Mouse (Mus musculus) heart, postnatal 0 days (tissue): ENCODE measurements at regions not wholly inside any gene's neighbourhood (a gene's known extent, or its start where the extent isn't known, plus 50 kb on each side); places are given as distances from the start of the nearest gene placed in this dataset.

Experiments used
- ATAC-seq: fragments of 200-750 bp; cut with Nextera tagmentation; 2 replicates; pipeline ENCODE4 v1.8.0; 2017; ENCODE audit warnings: low read depth, moderate number of reproducible peaks, moderate library complexity; ENCODE audit not compliant: insufficient read depth
- DNase-seq: peaks from one replicate; pipeline ENCODE4 v3.0.0-alpha.2; 2016; ENCODE audit warnings: low spot score
- H3K27ac ChIP-seq: fragments of 300-500 bp; sonication (generic); 2 replicates; pipeline ENCODE4 v1.5.1; 2014; ENCODE audit warnings: low read depth, mild to moderate bottlenecking
- H3K27me3 ChIP-seq: fragments of 300-500 bp; sonication (generic); 2 replicates; pipeline ENCODE4 v1.6.1; 2014; ENCODE audit warnings: low read length, mixed read lengths; ENCODE audit not compliant: control insufficient read depth, insufficient read depth
- H3K36me3 ChIP-seq: fragments of 300-500 bp; sonication (generic); replicated peaks from 2 replicates; pipeline ENCODE4 v1.6.1; 2014; ENCODE audit warnings: low read length, mixed read lengths; ENCODE audit not compliant: control insufficient read depth, insufficient read depth
- H3K4me1 ChIP-seq: fragments of 300-500 bp; sonication (generic); 2 replicates; pipeline ENCODE4 v1.6.1; 2014; ENCODE audit warnings: antibody characterized with exemption; ENCODE audit not compliant: control insufficient read depth, insufficient read depth
- H3K4me2 ChIP-seq: fragments of 300-500 bp; sonication (generic); 2 replicates; pipeline ENCODE4 v1.6.1; 2014; ENCODE audit warnings: low read depth, mild to moderate bottlenecking, low read length, moderate library complexity
- H3K4me3 ChIP-seq: fragments of 300-500 bp; sonication (generic); 2 replicates; pipeline ENCODE4 v1.5.1; 2014; ENCODE audit warnings: low read depth, low read length
- H3K9ac ChIP-seq: fragments of 300-500 bp; sonication (generic); replicated peaks from 2 replicates; pipeline ENCODE4 v1.6.1; 2014; ENCODE audit warnings: low read depth, low read length, mixed read lengths
- H3K9me3 ChIP-seq: fragments of 300-500 bp; sonication (generic); replicated peaks from 2 replicates; pipeline ENCODE4 v1.6.1; 2016; ENCODE audit warnings: low read length; ENCODE audit not compliant: control insufficient read depth
- CTCF ChIP-seq: IDR thresholded peaks from 2 replicates; pipeline ENCODE4 v1.5.1; 2016; ENCODE audit warnings: antibody characterized with exemption, control low read depth, low read depth
- EP300 ChIP-seq: IDR thresholded peaks from 2 replicates; pipeline ENCODE4 v1.6.1; 2016; ENCODE audit warnings: antibody characterized with exemption, low read depth
- WGBS: fragments of 180-500 bp; shearing (Covaris S2); extraction: QIAGEN DNeasy Blood & Tissue Kit; methylation state at CpG from one replicate; pipeline ENCODE4 v1.1.7; 2014; 5-methylcytosine and 5-hydroxymethylcytosine counted together

GRCm38 (mm10) chr1:18384079-18384478, 119.1 kb upstream of the Defb41 start:
- Histone ChIP-seq H3K27ac (no peak overlapping the region), H3K9me3 (no peaks in the 10 kb centered on the region), H3K27me3 (no peaks in the 10 kb centered on the region), H3K4me1 (no peaks in the 10 kb centered on the region), H3K36me3 (no peaks in the 10 kb centered on the region), H3K4me2 (no peak overlapping the region), H3K9ac (no peak overlapping the region), H3K4me3 (no peak overlapping the region)
- DNase-seq (no peak), ATAC-seq (no peak)
- no peak for TF ChIP-seq EP300
- TF ChIP-seq CTCF: no peak
- WGBS: 65% methylated on average over 4 of the region's 4 CpGs

GRCm38 (mm10) chr1:18359951-18360731, 95.2 kb upstream of the Defb41 start:
- H3K9ac ChIP-seq: no peak overlapping the region
- no peak for ATAC-seq
- no peak overlapping the region for H3K4me3 ChIP-seq
- no peaks in the 10 kb centered on the region for H3K27me3 ChIP-seq
- H3K4me2 ChIP-seq: no peak overlapping the region
- TF ChIP-seq CTCF: peak; percentile 36
- TF ChIP-seq EP300: no peak
- no peaks in the 10 kb centered on the region for H3K4me1 ChIP-seq
- H3K9me3 ChIP-seq: no peaks in the 10 kb centered on the region
- H3K36me3 ChIP-seq: no peaks in the 10 kb centered on the region
- DNase-seq: peak; percentile 16
- no peak overlapping the region for H3K27ac ChIP-seq
- 61% methylated on average over 9 of the region's 9 CpGs for WGBS

- Histone ChIP-seq H3K4me3 (no peak overlapping the region), H3K4me1 (no peaks in the 10 kb centered on the region), H3K9ac (no peak overlapping the region), H3K27me3 (no peaks in the 10 kb centered on the region), H3K4me2 (no peak overlapping the region), H3K9me3 (no peaks in the 10 kb centered on the region), H3K27ac (no peak overlapping the region), H3K36me3 (no peaks in the 10 kb centered on the region)
- no peak for DNase-seq
- ATAC-seq: no peak
- TF ChIP-seq CTCF: no peak
- TF ChIP-seq EP300: no peak
- 84% methylated on average over 1 of the region's 1 CpGs for WGBS
Measured at GRCm38 (mm10) chr1:18338871-18339270, 73.9 kb upstream of the Defb41 start.
